Mouse (Mus musculus) cerebellum, adult 18-20 months (tissue): ENCODE data around the gene Efcab3.

Experiments used
- DNase-seq, 2 experiments: peaks; one replicate each; pipeline ENCODE4 v3.0.0; 2021

Gene Efcab3

GRCm38 (mm10) chr11:105149353-105149752 is 86.0 kb downstream of the Efcab3 start:
- DNase-seq = no peak

- no peak for DNase-seq
Measured at GRCm38 (mm10) chr11:105149766-105150165, 86.4 kb downstream of the Efcab3 start.

- no peak for DNase-seq
Measured at GRCm38 (mm10) chr11:105150691-105151090, 87.3 kb downstream of the Efcab3 start.

- no peak for DNase-seq
Measured at GRCm38 (mm10) chr11:105151226-105152016, 88.0 kb downstream of the Efcab3 start.

- no peak for DNase-seq
Measured at GRCm38 (mm10) chr11:105152017-105152300, 88.6 kb downstream of the Efcab3 start.

- DNase-seq = no peak
Measured at GRCm38 (mm10) chr11:105152357-105152899, 89.0 kb downstream of the Efcab3 start.

- no peak for DNase-seq
Measured at GRCm38 (mm10) chr11:105153068-105153833, 89.9 kb downstream of the Efcab3 start.

GRCm38 (mm10) chr11:105155915-105156314 is 92.5 kb downstream of the Efcab3 start:
- DNase-seq = no peak

GRCm38 (mm10) chr11:105156748-105157267 is 93.4 kb downstream of the Efcab3 start:
- no peak for DNase-seq

- DNase-seq = no peak
Measured at GRCm38 (mm10) chr11:105158047-105158446, 94.7 kb downstream of the Efcab3 start.

- DNase-seq = no peak
Measured at GRCm38 (mm10) chr11:105159673-105160360, 96.4 kb downstream of the Efcab3 start.

GRCm38 (mm10) chr11:105161411-105161810 is 98.0 kb downstream of the Efcab3 start:
- DNase-seq = no peak

GRCm38 (mm10) chr11:105164516-105165510 is 101.4 kb downstream of the Efcab3 start:
- DNase-seq = no peak

GRCm38 (mm10) chr11:105166780-105167179 is 103.4 kb downstream of the Efcab3 start:
- DNase-seq = no peak
